Mouse (Mus musculus) cerebellum, adult 2 months (tissue): ENCODE results near the gene Sumf1.

Experiments used
- CTCF ChIP-seq: fragments of 200-500 bp; IDR thresholded peaks from 2 replicates; pipeline ENCODE4 v1.5.1; 2011; ENCODE audit warnings: low read depth, mild to moderate bottlenecking, control low read depth, low read length, moderate library complexity, borderline replicate concordance; ENCODE audit not compliant: insufficient read depth
- POLR2A ChIP-seq: fragments of 200-500 bp; IDR thresholded peaks from 2 replicates; pipeline ENCODE4 v1.6.1; 2011; ENCODE audit warnings: low read length, control low read depth, borderline replicate concordance; ENCODE audit not compliant: insufficient read depth

DNA sequence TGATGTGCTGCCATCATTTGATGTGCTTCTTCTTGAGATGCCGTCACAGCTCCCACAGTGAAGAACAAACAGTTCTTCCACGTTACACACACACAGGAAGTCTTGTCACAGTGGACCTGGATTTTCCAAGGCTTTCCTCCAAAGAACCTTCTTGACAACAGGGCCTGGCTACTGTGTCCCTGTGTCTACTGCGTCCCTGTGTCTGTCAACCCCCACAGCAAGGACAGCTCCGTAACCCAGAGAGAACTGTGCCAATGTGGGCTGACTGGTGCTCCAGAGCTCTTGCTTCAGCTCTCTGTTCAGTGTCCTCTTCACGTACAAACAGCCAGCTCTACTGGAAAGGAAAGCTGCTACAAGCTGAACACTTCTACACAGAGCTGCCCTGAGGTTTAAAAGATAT, 48.4 kb downstream of the Sumf1 start:
- TF ChIP-seq CTCF (no peak), POLR2A (no peak)
